Comparison of ENCODE assay signal across 15 mouse cellular contexts in the genomic region with DNA sequence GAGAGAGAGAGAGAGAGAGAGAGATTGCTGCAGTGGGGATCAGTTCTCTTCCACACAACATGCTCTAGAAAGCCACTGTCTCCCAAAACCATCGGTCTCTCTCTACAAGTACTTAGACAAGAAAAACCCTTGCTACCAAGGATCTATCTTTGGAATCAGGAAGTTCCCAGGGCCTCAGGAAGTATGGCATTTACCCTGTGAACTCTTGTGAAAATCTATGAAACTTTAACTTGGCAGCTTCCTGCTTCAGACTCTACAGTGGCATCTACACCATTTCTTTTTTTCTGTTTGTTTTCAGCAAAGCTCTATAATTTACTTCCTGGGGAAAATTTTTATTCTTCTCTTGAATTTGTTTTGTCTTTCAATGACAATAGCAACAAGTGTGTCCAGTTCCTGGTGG.
A peak's percentile ranks its signal among the peaks of the same experiment; 100 is the strongest.
DNase-seq lines count a peak whose midpoint lies in the region; ATAC-seq and TF ChIP-seq lines count a peak whose summit lies in the region.
"Had no signal": no experiment of that assay in that cellular context is flagged by ENCODE, and none has a peak within 500 bp of the region (broad histone marks: within the 10 kb centered on the region; RNA-seq: fewer than 3 reads in every experiment).

No protein-coding gene starts in this region.

- H3K9me3 ChIP-seq in kidney, postnatal 0 days (replicated peaks; ENCODE audit: low read length): no peaks in the 10 kb centered on the region
- no peaks in the 10 kb centered on the region for H3K9me3 ChIP-seq in lung, embryonic 16.5 days (ENCODE audit: control insufficient read depth, low read length)
- H3K9me3 ChIP-seq in hindbrain, embryonic 14.5 days (ENCODE audit: control insufficient read depth, low read length): no peaks in the 10 kb centered on the region
- H3K9me3 ChIP-seq: embryonic facial prominence, embryonic 12.5 days; hindbrain, embryonic 10.5 days had no signal

- 47% methylated on average over 1 of the region's 1 CpGs for WGBS in kidney, postnatal 0 days
- 43% methylated on average over 1 of the region's 1 CpGs for WGBS in lung, embryonic 16.5 days
- WGBS in hindbrain, embryonic 14.5 days: 82% methylated on average over 1 of the region's 1 CpGs

- peak; percentile 61 for DNase-seq in kidney, postnatal 0 days (ENCODE audit: low spot score)
- DNase-seq in kidney, adult 18-20 months: no peak
- DNase-seq in lung, postnatal 25 days (ENCODE audit: low spot score): no peak
- peak; percentile 18 for DNase-seq in embryo, embryonic 10 days (ENCODE audit: low spot score)
- DNase-seq in hindbrain, embryonic 14.5 days (ENCODE audit: low spot score): no peak
- DNase-seq: adrenal gland, adult 8-10 months; cerebellum, postnatal 14 days; heart, adult 2 months; spleen, adult 18-20 months; thymus, adult 18-20 months had no signal

- no peak for TF ChIP-seq CTCF in kidney, postnatal 0 days (IDR thresholded peaks at IDR 0.05; ENCODE audit: low read depth)

- H3K4me3 ChIP-seq in kidney, postnatal 0 days (replicated peaks; ENCODE audit: low read depth, low read length): no peak overlapping the region
- no peak overlapping the region for H3K4me3 ChIP-seq in lung, embryonic 16.5 days (ENCODE audit: low read length)
- no peak overlapping the region for H3K4me3 ChIP-seq in hindbrain, embryonic 14.5 days (replicated peaks; ENCODE audit: low read length)
- H3K4me3 ChIP-seq: embryonic facial prominence, embryonic 12.5 days; heart, adult 2 months; hindbrain, embryonic 10.5 days had no signal

- no peak for ATAC-seq in kidney, postnatal 0 days (replicated peaks; ENCODE audit: low FRiP score, low read depth)
- ATAC-seq in lung, embryonic 16.5 days (ENCODE audit: low read depth): peak; percentile 41
- peak; percentile 39 for ATAC-seq in megakaryocyte progenitor cell, adult 5-6 weeks (replicated peaks; ENCODE audit: poor library complexity)
- no peak for ATAC-seq in hindbrain, embryonic 14.5 days (ENCODE audit: low FRiP score)
- no peak for ATAC-seq in CD4-positive, CD25-positive, alpha-beta regulatory T cell, adult 4 months

- no peaks in the 10 kb centered on the region for H3K27me3 ChIP-seq in kidney, postnatal 0 days (ENCODE audit: insufficient read depth, low read length)
- no peaks in the 10 kb centered on the region for H3K27me3 ChIP-seq in lung, embryonic 16.5 days (ENCODE audit: control insufficient read depth, insufficient read depth, low read depth, low read length)
- H3K27me3 ChIP-seq in hindbrain, embryonic 14.5 days (ENCODE audit: control insufficient read depth, insufficient read depth, low read length): no peaks in the 10 kb centered on the region
- H3K27me3 ChIP-seq: embryonic facial prominence, embryonic 12.5 days had no signal

- H3K4me1 ChIP-seq in kidney, postnatal 0 days (replicated peaks; ENCODE audit: insufficient read depth, low read length): no peaks in the 10 kb centered on the region
- H3K4me1 ChIP-seq in lung, embryonic 16.5 days (replicated peaks; ENCODE audit: control insufficient read depth, insufficient read depth, low read length): no peaks in the 10 kb centered on the region
- H3K4me1 ChIP-seq in hindbrain, embryonic 14.5 days (replicated peaks; ENCODE audit: control insufficient read depth, insufficient read depth, low read length): no peaks in the 10 kb centered on the region
- H3K4me1 ChIP-seq: embryonic facial prominence, embryonic 12.5 days; hindbrain, embryonic 10.5 days had no signal

- H3K36me3 ChIP-seq in kidney, postnatal 0 days (ENCODE audit: insufficient read depth, low read length): no peaks in the 10 kb centered on the region
- no peaks in the 10 kb centered on the region for H3K36me3 ChIP-seq in lung, embryonic 16.5 days (ENCODE audit: control insufficient read depth, insufficient read depth, low read length)
- no peaks in the 10 kb centered on the region for H3K36me3 ChIP-seq in hindbrain, embryonic 14.5 days (replicated peaks; ENCODE audit: control insufficient read depth, insufficient read depth)
- H3K36me3 ChIP-seq: embryonic facial prominence, embryonic 12.5 days; hindbrain, embryonic 10.5 days had no signal

- H3K9ac ChIP-seq in kidney, postnatal 0 days (ENCODE audit: low read depth, low read length): no peak overlapping the region
- no peak overlapping the region for H3K9ac ChIP-seq in lung, embryonic 16.5 days (ENCODE audit: low read length)
- H3K9ac ChIP-seq in hindbrain, embryonic 14.5 days: no peak overlapping the region
- H3K9ac ChIP-seq: embryonic facial prominence, embryonic 12.5 days had no signal

- no peak overlapping the region for H3K4me2 ChIP-seq in kidney, postnatal 0 days (ENCODE audit: low read length)
- no peak overlapping the region for H3K4me2 ChIP-seq in lung, embryonic 16.5 days (ENCODE audit: low read depth, low read length)
- no peak overlapping the region for H3K4me2 ChIP-seq in hindbrain, embryonic 14.5 days (replicated peaks)
- H3K4me2 ChIP-seq: embryonic facial prominence, embryonic 12.5 days had no signal

- H3K27ac ChIP-seq in kidney, postnatal 0 days: no peak overlapping the region
- no peak overlapping the region for H3K27ac ChIP-seq in lung, embryonic 16.5 days (ENCODE audit: low read length)
- H3K27ac ChIP-seq in hindbrain, embryonic 14.5 days: no peak overlapping the region
- H3K27ac ChIP-seq: embryonic facial prominence, embryonic 12.5 days; heart, adult 2 months; hindbrain, embryonic 10.5 days had no signal

Comparison
In these comparisons a context has a peak if more than half of its experiments do, and no peak if none do; other contexts are left out.
1. DNase-seq: peak in kidney, postnatal 0 days (single experiment) and embryo, embryonic 10 days (single experiment); none in kidney, adult 18-20 months (single experiment), lung, postnatal 25 days (single experiment) and hindbrain, embryonic 14.5 days (single experiment).
2. ATAC-seq: peak in lung, embryonic 16.5 days (single experiment) and megakaryocyte progenitor cell, adult 5-6 weeks (single experiment); none in kidney, postnatal 0 days (single experiment), hindbrain, embryonic 14.5 days (single experiment) and CD4-positive, CD25-positive, alpha-beta regulatory T cell, adult 4 months (single experiment).